Mouse (Mus musculus) MEL (cell line): ENCODE measurements around the gene Arap1. TPM values are rescaled to one million over a fixed set of nuclear protein-coding genes. Genes with fewer than 3 reads are reported as not detected.

Experiments
- DNase-seq: peaks from one replicate; pipeline ENCODE4 v3.0.0; 2011; ENCODE audit warnings: low read depth, low spot score
- H3K27ac ChIP-seq: 2 replicates; pipeline ENCODE4 v1.5.1; 2012; ENCODE audit warnings: low read depth, mild to moderate bottlenecking, control low read depth, low read length, moderate library complexity; ENCODE audit not compliant: control insufficient read depth
- H3K27me3 ChIP-seq, 2 experiments: fragments of 150-350 bp in 1 of 2; sonication (generic) in 1 of 2; 2 replicates each; pipeline ENCODE4 v1.6.1; 2012; ENCODE audit warnings: low read length in 2 of 2, mild to moderate bottlenecking in 2 of 2, improper control_type of control experiment in 1 of 2, moderate library complexity in 1 of 2; ENCODE audit not compliant: insufficient read depth in 2 of 2, control insufficient read depth in 1 of 2
- H3K36me3 ChIP-seq, 2 experiments: 2 replicates each; pipeline ENCODE4 v1.6.1; 2012 to 2014; ENCODE audit warnings: low read length in 2 of 2, improper control_type of control experiment in 1 of 2, inconsistent platforms in 1 of 2, mild to moderate bottlenecking in 1 of 2; ENCODE audit not compliant: insufficient read depth in 2 of 2, control insufficient read depth in 1 of 2
- H3K4me1 ChIP-seq, 2 experiments: fragments of 150-350 bp in 1 of 2; sonication (generic) in 1 of 2; 2 replicates each; pipeline ENCODE4 v1.6.1; 2012; ENCODE audit warnings: low read length in 2 of 2, improper control_type of control experiment in 1 of 2, mild to moderate bottlenecking in 1 of 2; ENCODE audit not compliant: insufficient read depth in 2 of 2, control insufficient read depth in 1 of 2
- H3K4me3 ChIP-seq, 2 experiments: fragments of 150-350 bp in 1 of 2; sonication (generic) in 1 of 2; 2 replicates each; pipeline ENCODE4 v1.5.1; 2012; ENCODE audit warnings: low read depth in 2 of 2, low read length in 2 of 2, mild to moderate bottlenecking in 2 of 2, moderate library complexity in 2 of 2, control low read depth in 1 of 2, improper control_type of control experiment in 1 of 2; ENCODE audit not compliant: control insufficient read depth in 1 of 2, insufficient read depth in 1 of 2
- H3K79me2 ChIP-seq: 2 replicates; pipeline ENCODE4 v1.6.1; 2012; ENCODE audit warnings: mild to moderate bottlenecking, low read length, moderate library complexity; ENCODE audit not compliant: control insufficient read depth, poor library complexity, insufficient read depth
- H3K9ac ChIP-seq: 2 replicates; pipeline ENCODE4 v1.6.1; 2012; ENCODE audit warnings: low read depth, mild to moderate bottlenecking, control low read depth, low read length, moderate library complexity; ENCODE audit not compliant: control insufficient read depth, poor library complexity, severe bottlenecking
- H3K9me3 ChIP-seq: fragments of 150-350 bp; sonication (generic); replicated peaks from 2 replicates; pipeline ENCODE4 v1.6.1; 2012; ENCODE audit warnings: mild to moderate bottlenecking, low read length, improper control_type of control experiment, moderate library complexity; ENCODE audit not compliant: insufficient read depth
- BHLHE40 ChIP-seq: IDR thresholded peaks from 2 replicates; pipeline ENCODE4 v1.6.1; 2012; ENCODE audit warnings: low read depth, mild to moderate bottlenecking, inconsistent platforms, low read length, improper control_type of control experiment, borderline replicate concordance
- CHD2 ChIP-seq: IDR thresholded peaks from 2 replicates; pipeline ENCODE4 v1.6.1; 2011; ENCODE audit warnings: low read length, improper control_type of control experiment
- CTCF ChIP-seq, 3 experiments: IDR thresholded peaks in 2 of 3; conservative IDR thresholded peaks in 1 of 3; 2 replicates each; pipeline ENCODE4 v1.5.1; 2011 to 2012; ENCODE audit warnings: low read length in 3 of 3, low read depth in 2 of 3, mild to moderate bottlenecking in 2 of 3, improper control_type of control experiment in 1 of 3, inconsistent platforms in 1 of 3, mixed read lengths in 1 of 3, moderate library complexity in 1 of 3; ENCODE audit not compliant: control insufficient read depth in 1 of 3, insufficient read depth in 1 of 3, poor library complexity in 1 of 3, severe bottlenecking in 1 of 3
- E2F4 ChIP-seq: IDR thresholded peaks from 2 replicates; pipeline ENCODE4 v1.6.1; 2011; ENCODE audit warnings: low read depth, low read length, improper control_type of control experiment, borderline replicate concordance
- EP300 ChIP-seq, 2 experiments: IDR thresholded peaks; 2 replicates each; pipeline ENCODE4 v1.6.1; 2011; ENCODE audit warnings: improper control_type of control experiment in 2 of 2, low read length in 2 of 2, low read depth in 1 of 2, mild to moderate bottlenecking in 1 of 2
- ETS1 ChIP-seq: IDR thresholded peaks from 2 replicates; pipeline ENCODE4 v1.6.1; 2012; ENCODE audit warnings: low read depth, mild to moderate bottlenecking, inconsistent platforms, low read length, improper control_type of control experiment, moderate library complexity
- GABPA ChIP-seq: IDR thresholded peaks from 2 replicates; pipeline ENCODE4 v1.6.1; 2012; ENCODE audit warnings: low read depth, mild to moderate bottlenecking, inconsistent platforms, low read length, improper control_type of control experiment, moderate library complexity
- GATA1 ChIP-seq: IDR thresholded peaks from 2 replicates; pipeline ENCODE4 v1.6.1; 2011; ENCODE audit warnings: low read depth, low read length, improper control_type of control experiment
- KAT2A ChIP-seq: conservative IDR thresholded peaks from 2 replicates; pipeline ENCODE4 v1.6.1; 2012; ENCODE audit warnings: low read depth, low read length, improper control_type of control experiment, inconsistent platforms
- MAFK ChIP-seq: IDR thresholded peaks from 2 replicates; pipeline ENCODE4 v1.6.1; 2011; ENCODE audit warnings: low read depth, mild to moderate bottlenecking, low read length, improper control_type of control experiment, borderline replicate concordance
- MAX ChIP-seq: IDR thresholded peaks from 2 replicates; pipeline ENCODE4 v1.6.1; 2011; ENCODE audit warnings: low read length, improper control_type of control experiment
- MAZ ChIP-seq: IDR thresholded peaks from 2 replicates; pipeline ENCODE4 v1.6.1; 2012; ENCODE audit warnings: low read depth, mild to moderate bottlenecking, inconsistent platforms, low read length, improper control_type of control experiment
- MYB ChIP-seq: IDR thresholded peaks from 2 replicates; pipeline ENCODE4 v1.6.1; 2011; ENCODE audit warnings: mild to moderate bottlenecking, low read depth, low read length, improper control_type of control experiment
- MYC ChIP-seq: IDR thresholded peaks from 2 replicates; pipeline ENCODE4 v1.6.1; 2011; ENCODE audit warnings: low read depth, mild to moderate bottlenecking, low read length, improper control_type of control experiment, moderate library complexity
- NELFE ChIP-seq: IDR thresholded peaks from 2 replicates; pipeline ENCODE4 v1.6.1; 2011; ENCODE audit warnings: low read depth, low read length, improper control_type of control experiment
- NRF1 ChIP-seq: IDR thresholded peaks from 2 replicates; pipeline ENCODE4 v1.6.1; 2014; ENCODE audit warnings: low read depth, mild to moderate bottlenecking, inconsistent platforms, low read length, improper control_type of control experiment, moderate library complexity; ENCODE audit not compliant: poor library complexity, insufficient read depth, severe bottlenecking
- POLR2AphosphoS2 ChIP-seq: IDR thresholded peaks from 2 replicates; pipeline ENCODE4 v1.6.1; 2011; ENCODE audit warnings: low read length, improper control_type of control experiment
- POLR2AphosphoS5 ChIP-seq: IDR thresholded peaks from 2 replicates; pipeline ENCODE4 v1.6.1; 2012; ENCODE audit warnings: low read depth, borderline replicate concordance, mild to moderate bottlenecking, inconsistent platforms, low read length, moderate library complexity, mixed read lengths
- RCOR1 ChIP-seq: IDR thresholded peaks from 2 replicates; pipeline ENCODE4 v1.6.1; 2012; ENCODE audit warnings: low read depth, mild to moderate bottlenecking, inconsistent platforms, low read length, improper control_type of control experiment
- SIN3A ChIP-seq: IDR thresholded peaks from 2 replicates; pipeline ENCODE4 v1.6.1; 2012; ENCODE audit warnings: low read length, improper control_type of control experiment, inconsistent platforms
- SMC3 ChIP-seq: IDR thresholded peaks from 2 replicates; pipeline ENCODE4 v1.6.1; 2011; ENCODE audit warnings: low read depth, low read length, improper control_type of control experiment
- TAL1 ChIP-seq: IDR thresholded peaks from 2 replicates; pipeline ENCODE4 v1.6.1; 2012; ENCODE audit warnings: mild to moderate bottlenecking, inconsistent platforms, low read length, moderate library complexity, mixed read lengths
- TCF12 ChIP-seq: IDR thresholded peaks from 2 replicates; pipeline ENCODE4 v1.6.1; 2014; ENCODE audit warnings: low read depth, mild to moderate bottlenecking, inconsistent platforms, low read length, improper control_type of control experiment, moderate library complexity
- UBTF ChIP-seq: IDR thresholded peaks from 2 replicates; pipeline ENCODE4 v1.6.1; 2012; ENCODE audit warnings: low read depth, mild to moderate bottlenecking, inconsistent platforms, low read length, improper control_type of control experiment, moderate library complexity, borderline replicate concordance; ENCODE audit not compliant: insufficient read depth
- ZC3H11A ChIP-seq: IDR thresholded peaks from 2 replicates; pipeline ENCODE4 v1.6.1; 2012; ENCODE audit warnings: low read depth, mild to moderate bottlenecking, inconsistent platforms, low read length, improper control_type of control experiment
- ZKSCAN1 ChIP-seq: IDR thresholded peaks from 2 replicates; pipeline ENCODE4 v1.6.1; 2012; ENCODE audit warnings: low read depth, mild to moderate bottlenecking, inconsistent platforms, low read length, improper control_type of control experiment, moderate library complexity
- ZMIZ1 ChIP-seq: IDR thresholded peaks from 2 replicates; pipeline ENCODE4 v1.6.1; 2012; ENCODE audit warnings: low read depth, mild to moderate bottlenecking, inconsistent platforms, low read length, improper control_type of control experiment, moderate library complexity
- ZNF384 ChIP-seq: IDR thresholded peaks from 2 replicates; pipeline ENCODE4 v1.6.1; 2012; ENCODE audit warnings: low read depth, mild to moderate bottlenecking, inconsistent platforms, low read length, improper control_type of control experiment
- polyA plus RNA-seq, 2 experiments: library from polyadenylated mRNA; stranded (reverse) in 1 of 2; unstranded in 1 of 2; fragments of >175 nt in 1 of 2; fragments of >200 nt in 1 of 2; gene quantifications; 2 replicates each; pipeline versions ENCODE4 v1.2.1 to v1.2.4; 2012; ENCODE audit warnings: low replicate concordance in 2 of 2, low read depth in 1 of 2; ENCODE audit not compliant: insufficient read length in 2 of 2, insufficient read depth in 1 of 2, missing spikeins in 1 of 2
- total RNA-seq: library from RNA; depleted of rRNA; stranded (reverse); fragments of 300-350 nt; gene quantifications from 2 replicates; pipeline ENCODE4 v1.2.3, GENCODE M21; 2012

Gene Arap1
- total and polyA plus RNA-seq, 3 experiments: 13.6 to 27.1 TPM; not detected in 1

GRCm38 (mm10) chr7:101329606-101330005 is 18.3 kb upstream of the Arap1 start:
- H3K4me1 ChIP-seq: no peaks in the 10 kb centered on the region; a peak in 1 of 4 replicates
- H3K9ac ChIP-seq: no peak overlapping the region
- no peak overlapping the region for H3K4me3 ChIP-seq
- H3K36me3 ChIP-seq: no peaks in the 10 kb centered on the region
- TF ChIP-seq ETS1 (no peak), ZNF384 (no peak), ZMIZ1 (no peak), BHLHE40 (no peak), ZKSCAN1 (no peak), TCF12 (no peak), SMC3 (no peak), E2F4 (no peak), MAFK (no peak), CHD2 (no peak), KAT2A (no peak), POLR2AphosphoS2 (no peak), UBTF (no peak), EP300 (IDR thresholded peaks at IDR 0.05; ENCODE audit: low read depth in 1 of 2, low read length in 2 of 2) (no peak), CTCF (IDR thresholded peaks at IDR 0.05 in 2 of 3, conservative IDR thresholded peaks at IDR 0.05 in 1 of 3; ENCODE audit: control insufficient read depth in 1 of 3, insufficient read depth in 1 of 3, low read depth in 2 of 3, low read length in 3 of 3, poor library complexity in 1 of 3, severe bottlenecking in 1 of 3) (no peak), RCOR1 (no peak), SIN3A (no peak), GABPA (no peak), GATA1 (no peak)
- TF ChIP-seq, all 39 proteins: peak for 0
- DNase-seq: no peak
- Histone ChIP-seq H3K9me3 (no peaks in the 10 kb centered on the region), H3K27me3 (no peaks in the 10 kb centered on the region), H3K79me2 (no peaks in the 10 kb centered on the region), H3K27ac (no peak overlapping the region)

GRCm38 (mm10) chr7:101330074-101330840 is 17.6 kb upstream of the Arap1 start:
- Histone ChIP-seq H3K4me1 (no peaks in the 10 kb centered on the region; a peak in 1 of 4 replicates), H3K27ac (no peak overlapping the region), H3K79me2 (no peaks in the 10 kb centered on the region), H3K4me3 (no peak overlapping the region), H3K36me3 (no peaks in the 10 kb centered on the region), H3K27me3 (no peaks in the 10 kb centered on the region), H3K9ac (no peak overlapping the region), H3K9me3 (no peaks in the 10 kb centered on the region)
- DNase-seq: no peak
- no peak for TF ChIP-seq ZC3H11A
- no peak for TF ChIP-seq TAL1
- no peak for TF ChIP-seq CHD2
- TF ChIP-seq SIN3A: no peak
- no peak for TF ChIP-seq MYC
- TF ChIP-seq UBTF: no peak
- no peak for TF ChIP-seq CTCF (IDR thresholded peaks at IDR 0.05 in 2 of 3, conservative IDR thresholded peaks at IDR 0.05 in 1 of 3; ENCODE audit: control insufficient read depth in 1 of 3, insufficient read depth in 1 of 3, low read depth in 2 of 3, low read length in 3 of 3, poor library complexity in 1 of 3, severe bottlenecking in 1 of 3)
- TF ChIP-seq MYB: no peak
- TF ChIP-seq MAZ: no peak
- TF ChIP-seq POLR2AphosphoS5: no peak
- no peak for TF ChIP-seq E2F4
- no peak for TF ChIP-seq ETS1
- no peak for TF ChIP-seq MAX
- TF ChIP-seq NRF1: no peak
- TF ChIP-seq SMC3: no peak
- TF ChIP-seq NELFE: no peak
- TF ChIP-seq ZNF384: no peak
- no peak for TF ChIP-seq TCF12
